Comparison of ENCODE assay signal across 8 mouse cellular contexts in the genomic region with DNA sequence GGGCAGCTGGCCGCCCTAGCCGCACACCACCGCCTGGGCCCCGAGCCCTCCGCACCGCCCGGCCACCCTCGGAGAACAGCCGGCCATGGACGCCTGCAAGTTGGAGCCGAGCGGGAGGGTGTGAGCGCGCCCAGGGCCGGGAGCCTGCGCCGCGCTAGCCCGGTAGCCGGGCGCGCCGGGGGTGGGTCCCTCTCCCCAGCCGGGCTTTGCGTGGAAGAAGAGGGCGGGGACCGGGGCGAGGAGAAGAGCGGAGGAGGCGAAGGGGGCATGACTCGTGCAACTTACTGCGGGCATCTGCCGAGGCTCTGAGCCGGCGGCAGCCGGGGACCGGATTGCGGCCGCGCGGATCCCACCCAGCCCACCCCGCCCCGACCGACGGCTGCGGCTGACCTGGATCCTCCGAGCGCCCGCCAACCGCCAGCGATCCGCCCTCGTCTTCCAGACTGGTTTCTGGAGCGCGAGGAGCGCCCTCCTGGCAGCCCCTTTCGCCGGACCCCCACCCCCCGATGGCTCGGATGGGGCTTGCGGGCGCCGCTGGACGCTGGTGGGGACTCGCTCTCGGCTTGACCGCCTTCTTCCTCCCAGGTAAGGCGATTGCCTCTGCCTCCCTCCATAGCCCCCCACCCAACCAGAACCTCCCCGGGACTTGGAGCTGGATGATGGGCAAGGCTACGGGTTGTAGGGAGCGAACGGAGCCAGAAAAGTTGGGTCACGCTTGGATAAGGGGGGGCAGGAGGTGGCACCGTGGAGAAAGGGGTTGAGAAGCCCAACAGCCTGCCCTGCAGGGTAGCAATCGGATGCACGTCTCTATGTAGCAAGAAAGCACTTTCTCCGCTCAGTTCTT. TPM values are rescaled to one million over a fixed set of nuclear protein-coding genes. Genes with fewer than 3 reads are reported as not detected.
A peak's percentile ranks its signal among the peaks of the same experiment; 100 is the strongest.
DNase-seq lines count a peak whose midpoint lies in the region; ATAC-seq lines count a peak whose summit lies in the region.

No protein-coding gene starts in this region.

- DNase-seq in adrenal gland, adult 18-20 months (ENCODE audit: low spot score in 2 of 2) = peak; percentile 33 to 37
- DNase-seq in adrenal gland, postnatal 4 days (ENCODE audit: low spot score in 2 of 2) = no peak
- peak; percentile 46 for DNase-seq in urinary bladder, postnatal 14 days (ENCODE audit: low spot score)
- no peak for DNase-seq in urinary bladder, postnatal 10 days (ENCODE audit: low spot score)
- peak; percentile 59 for DNase-seq in forebrain, embryonic 14.5 days (ENCODE audit: low spot score)
- peak; percentile 22 for DNase-seq in thymus, postnatal 25 days

- H3K4me1 ChIP-seq in forebrain, embryonic 14.5 days (ENCODE audit: control insufficient read depth, insufficient read depth, low read length) = peaks cover 40% of the 10 kb centered on the region
- peaks cover 34% of the 10 kb centered on the region for H3K4me1 ChIP-seq in kidney, embryonic 16.5 days (ENCODE audit: insufficient read depth, low read length)

- peak overlapping the region; percentile 87 for H3K4me2 ChIP-seq in forebrain, embryonic 14.5 days (ENCODE audit: low read length)
- peak overlapping the region; percentile 97 for H3K4me2 ChIP-seq in kidney, embryonic 16.5 days (replicated peaks; ENCODE audit: low read depth, low read length)

- H3K4me3 ChIP-seq in forebrain, embryonic 14.5 days (ENCODE audit: low read depth, low read length) = peak overlapping the region; percentile 90
- H3K4me3 ChIP-seq in kidney, embryonic 16.5 days (ENCODE audit: low read length) = peak overlapping the region; percentile 79

- under 1% methylated on average over 47 of the region's 77 CpGs for WGBS in forebrain, embryonic 14.5 days
- under 1% methylated on average over 69 of the region's 77 CpGs for WGBS in kidney, embryonic 16.5 days

- peak overlapping the region; percentile 95 for H3K9ac ChIP-seq in forebrain, embryonic 14.5 days (ENCODE audit: low read length)
- peak overlapping the region; percentile 86 for H3K9ac ChIP-seq in kidney, embryonic 16.5 days (replicated peaks; ENCODE audit: low read length)

- peak; percentile 65 for ATAC-seq in forebrain, embryonic 14.5 days
- peak; percentile 66 for ATAC-seq in kidney, embryonic 16.5 days (ENCODE audit: low FRiP score, low TSS enrichment)
- peak; percentile 18; the same call in 1 of the 2 replicates for ATAC-seq in megakaryocyte progenitor cell, adult 5-6 weeks (replicated peaks; ENCODE audit: poor library complexity)

- H3K36me3 ChIP-seq in forebrain, embryonic 14.5 days (ENCODE audit: control insufficient read depth, insufficient read depth, low read length) = no peaks in the 10 kb centered on the region
- H3K36me3 ChIP-seq in kidney, embryonic 16.5 days (ENCODE audit: insufficient read depth, low read length) = no peaks in the 10 kb centered on the region

- H3K27ac ChIP-seq in forebrain, embryonic 14.5 days (ENCODE audit: low read depth, low read length) = peak overlapping the region; percentile 98
- peak overlapping the region; percentile 92 for H3K27ac ChIP-seq in kidney, embryonic 16.5 days (ENCODE audit: low read length)

- H3K9me3 ChIP-seq in forebrain, embryonic 14.5 days (replicated peaks; ENCODE audit: control insufficient read depth, low read length) = no peaks in the 10 kb centered on the region
- H3K9me3 ChIP-seq in kidney, embryonic 16.5 days (ENCODE audit: low read length) = no peaks in the 10 kb centered on the region

- H3K27me3 ChIP-seq in forebrain, embryonic 14.5 days (replicated peaks; ENCODE audit: control insufficient read depth, insufficient read depth, low read length) = no peaks in the 10 kb centered on the region
- H3K27me3 ChIP-seq in kidney, embryonic 16.5 days (ENCODE audit: insufficient read depth, low read length) = peaks cover 22% of the 10 kb centered on the region

RNA-seq across cellular contexts. Expression of a gene that starts 0.6 kb away (rescaled TPM):
- 10 to 100 TPM; 25.8 to 27.4 TPM for total RNA-seq in adrenal gland, adult 18-20 months (2021)
- 10 to 100 TPM; 22.0 to 22.5 TPM for total RNA-seq in adrenal gland, postnatal 4 days (2021)
- 8.5 and 10.8 TPM in 2 replicates for polyA plus RNA-seq in forebrain, embryonic 14.5 days (2014; fragmentation: Nextera tagmentation; extraction: Ambion mirVana)
- polyA plus RNA-seq in kidney, embryonic 16.5 days (2015; fragmentation: Nextera tagmentation; extraction: Ambion mirVana) = 4.3 and 4.7 TPM in 2 replicates
- 1.7 and 2.0 TPM in 2 replicates for total RNA-seq in megakaryocyte progenitor cell, adult 5-6 weeks (2015)
- total RNA-seq in megakaryocyte progenitor cell, adult 5-6 weeks (2017) = 0.08 and 0.54 TPM in 2 replicates

Comparison
In these comparisons a context has a peak if more than half of its experiments do, and no peak if none do; other contexts are left out.
1. DNase-seq: peak in adrenal gland, adult 18-20 months (2 of 2), urinary bladder, postnatal 14 days (single experiment), forebrain, embryonic 14.5 days (single experiment) and thymus, postnatal 25 days (single experiment); none in adrenal gland, postnatal 4 days (0 of 2) and urinary bladder, postnatal 10 days (single experiment).
2. RNA of a gene that starts 0.6 kb away (total RNA-seq): 25.8 to 27.4 TPM in adrenal gland, adult 18-20 months and 22.0 to 22.5 TPM in adrenal gland, postnatal 4 days; 0.08 to 2.0 TPM in megakaryocyte progenitor cell, adult 5-6 weeks; every median in the first group is over 4 times any median in the second.
3. Peak in every context shown above with its lines, with median percentiles within 50 percentile points of each other: ATAC-seq.